Mouse (Mus musculus): ENCODE results near the gene Ttyh2.

Ttyh2 gene

DNA sequence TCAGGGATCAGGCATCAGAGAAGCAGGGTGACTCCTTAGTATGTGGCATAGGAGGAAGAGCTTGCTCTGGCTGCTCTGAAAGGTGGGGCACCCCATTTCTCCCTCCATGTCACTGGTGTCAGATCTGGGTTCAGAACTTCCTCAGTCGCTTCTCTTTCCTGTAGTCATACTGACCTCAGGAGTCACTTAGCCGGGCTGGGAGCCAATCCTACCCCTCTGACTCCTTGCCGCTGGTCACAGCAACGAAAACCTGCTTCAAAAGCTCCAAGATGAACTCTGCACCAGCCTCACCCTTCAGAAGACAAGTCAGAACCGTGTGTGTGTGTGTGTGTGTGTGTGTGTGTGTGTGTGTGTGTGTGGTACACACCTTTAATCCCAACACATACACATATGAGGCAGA, 31.1 kb downstream of the Ttyh2 start:
- DNase-seq (ENCODE audit: low spot score in 2 of 2): no peak

DNA sequence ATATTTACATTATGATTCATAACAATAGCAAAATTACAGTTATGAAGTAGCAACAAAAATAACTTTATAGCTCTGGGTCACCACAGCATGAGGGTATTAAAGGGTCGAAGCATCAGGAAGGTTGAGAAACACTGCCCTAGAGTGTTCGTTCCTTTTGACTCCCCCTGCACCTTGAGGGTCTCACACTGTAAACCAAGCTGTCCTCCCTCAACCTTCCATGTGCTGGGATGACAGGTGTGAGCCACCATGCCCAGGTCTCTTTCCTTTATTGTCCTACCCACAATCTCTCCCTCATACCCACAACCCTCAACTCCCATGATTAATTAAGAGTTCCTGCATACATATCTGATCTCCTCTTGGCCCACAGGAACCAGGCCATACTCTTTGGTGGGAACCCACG, 36.2 kb downstream of the Ttyh2 start:
- DNase-seq (ENCODE audit: low spot score in 2 of 2): no peak

DNA sequence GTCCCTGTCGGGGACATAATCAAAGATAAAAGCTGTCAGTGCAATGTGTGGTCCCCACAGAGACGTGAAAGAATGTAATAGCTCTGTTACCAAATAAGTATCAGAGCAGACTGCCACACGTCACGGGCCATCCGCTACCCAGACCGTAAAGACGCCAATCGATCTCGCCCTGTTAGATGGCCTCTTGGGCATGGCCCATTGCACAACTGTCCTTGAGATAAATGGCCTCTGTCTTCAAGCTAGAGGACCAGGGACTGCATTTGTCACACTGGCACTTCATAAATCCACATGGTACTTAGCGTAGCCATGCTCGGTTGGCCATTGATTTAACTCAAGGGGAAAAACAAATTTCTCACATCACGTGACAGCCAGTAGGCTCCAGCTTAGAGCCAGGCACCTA, 36.6 kb downstream of the Ttyh2 start:
- DNase-seq (ENCODE audit: low spot score in 2 of 2): no peak

- peak in 1 of 2 experiments; percentile 36 for DNase-seq (ENCODE audit: low spot score in 2 of 2)
Measured at GRCm38 (mm10) chr11:114714526-114714925, 39.3 kb downstream of the Ttyh2 start.

DNA sequence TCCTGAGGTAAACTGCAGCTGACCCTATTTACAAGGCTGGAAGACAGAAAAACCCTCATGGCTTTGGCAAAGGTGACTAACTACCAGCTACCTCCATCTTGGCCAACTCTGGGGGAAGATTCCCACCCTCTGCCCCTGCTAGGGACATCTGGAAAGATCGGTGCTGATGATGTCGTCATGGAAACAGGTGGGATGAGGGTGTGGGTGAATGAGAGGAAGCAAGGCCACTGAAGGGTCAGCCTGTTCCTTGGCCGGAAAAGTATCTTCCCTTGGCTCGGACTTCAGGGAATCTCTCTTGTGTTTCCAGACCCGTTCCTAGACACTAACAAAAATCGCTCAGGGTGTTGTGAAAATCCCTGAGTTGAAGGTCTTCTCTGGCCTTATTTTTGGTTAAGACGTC, 40.3 kb downstream of the Ttyh2 start:
- DNase-seq (ENCODE audit: low spot score in 2 of 2): no peak

GRCm38 (mm10) chr11:114720535-114720934, 45.3 kb downstream of the Ttyh2 start:
- no peak for DNase-seq (ENCODE audit: low spot score in 2 of 2)

DNA sequence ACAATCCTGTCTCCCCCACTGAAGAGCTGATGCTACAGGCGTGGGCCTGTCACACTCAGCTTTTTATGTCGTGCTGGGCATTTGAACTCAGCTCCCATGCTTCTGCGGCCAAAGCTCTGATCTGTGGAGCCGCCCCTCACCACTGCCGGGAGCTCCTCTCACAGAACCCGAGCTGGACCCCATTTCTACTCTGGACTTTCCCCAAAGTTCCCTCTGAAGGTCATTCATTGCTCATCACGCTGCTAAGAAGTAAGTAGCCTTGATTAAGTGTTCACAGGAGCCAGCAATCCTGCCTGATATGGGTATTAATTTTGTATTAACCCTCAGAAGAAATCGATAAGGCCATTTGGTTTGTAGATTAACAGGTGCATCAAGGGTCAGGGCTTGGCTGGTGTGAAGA, 47.2 kb downstream of the Ttyh2 start:
- no peak for DNase-seq (ENCODE audit: low spot score in 2 of 2)

DNA sequence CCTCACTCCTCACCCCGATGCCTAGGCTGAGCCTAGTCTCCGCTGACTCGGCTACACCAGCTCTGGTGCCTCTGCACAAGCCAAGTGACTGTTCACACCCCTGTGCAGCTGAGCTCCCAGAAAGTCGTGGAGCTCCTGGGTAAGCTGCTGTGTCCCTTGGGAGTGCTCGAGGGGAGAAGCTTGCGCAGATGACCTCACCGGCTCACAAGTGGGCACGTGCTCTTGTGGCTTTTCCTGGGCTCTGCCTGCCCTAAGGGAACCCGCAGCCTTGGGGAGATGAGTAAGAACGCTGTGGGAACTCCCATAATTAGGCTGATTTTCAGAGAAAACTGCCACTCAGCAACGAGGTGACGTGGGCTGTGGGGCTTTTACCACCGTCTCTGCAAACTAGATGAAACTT, 47.8 kb downstream of the Ttyh2 start:
- DNase-seq (ENCODE audit: low spot score in 2 of 2): no peak

DNA sequence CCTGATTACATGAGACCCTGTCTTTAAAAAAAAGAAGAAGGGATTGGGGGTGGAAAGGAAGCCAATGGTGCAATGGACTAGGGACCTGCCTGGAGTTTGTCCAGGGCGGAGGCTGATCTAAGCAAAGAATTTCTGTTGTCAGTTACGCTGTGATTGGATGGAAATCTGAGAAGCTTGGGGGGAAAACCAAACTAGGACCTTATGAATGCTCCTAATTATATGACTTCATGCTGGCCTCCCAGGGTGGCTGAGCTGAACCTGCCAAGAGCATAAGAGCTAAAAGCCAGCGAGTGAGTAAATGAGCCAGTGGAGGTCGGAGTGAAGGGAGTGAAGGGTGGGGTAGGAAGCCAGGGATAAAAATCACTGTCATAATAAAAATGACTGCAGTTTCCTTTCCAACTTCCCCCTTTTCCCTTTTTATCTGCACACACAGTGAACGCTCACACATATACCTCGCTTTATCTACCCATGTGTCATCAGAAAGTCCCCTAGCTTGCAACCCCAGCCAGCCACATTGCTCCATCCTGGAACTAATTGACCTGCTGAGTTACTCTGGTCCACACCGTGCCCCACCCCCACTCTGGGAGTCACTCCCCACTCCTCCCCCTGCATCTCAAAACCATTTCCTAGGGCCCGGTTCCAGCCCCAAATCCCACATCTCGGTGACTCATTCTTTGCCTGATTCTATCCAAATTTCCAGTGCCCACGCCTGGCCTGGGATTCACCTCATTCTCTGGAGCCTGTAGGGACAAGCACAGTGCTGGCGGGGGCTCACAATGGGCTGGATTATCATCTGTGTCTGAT, 49.8 kb downstream of the Ttyh2 start:
- peak; percentile 53 to 62 for DNase-seq (ENCODE audit: low spot score in 2 of 2)

DNA sequence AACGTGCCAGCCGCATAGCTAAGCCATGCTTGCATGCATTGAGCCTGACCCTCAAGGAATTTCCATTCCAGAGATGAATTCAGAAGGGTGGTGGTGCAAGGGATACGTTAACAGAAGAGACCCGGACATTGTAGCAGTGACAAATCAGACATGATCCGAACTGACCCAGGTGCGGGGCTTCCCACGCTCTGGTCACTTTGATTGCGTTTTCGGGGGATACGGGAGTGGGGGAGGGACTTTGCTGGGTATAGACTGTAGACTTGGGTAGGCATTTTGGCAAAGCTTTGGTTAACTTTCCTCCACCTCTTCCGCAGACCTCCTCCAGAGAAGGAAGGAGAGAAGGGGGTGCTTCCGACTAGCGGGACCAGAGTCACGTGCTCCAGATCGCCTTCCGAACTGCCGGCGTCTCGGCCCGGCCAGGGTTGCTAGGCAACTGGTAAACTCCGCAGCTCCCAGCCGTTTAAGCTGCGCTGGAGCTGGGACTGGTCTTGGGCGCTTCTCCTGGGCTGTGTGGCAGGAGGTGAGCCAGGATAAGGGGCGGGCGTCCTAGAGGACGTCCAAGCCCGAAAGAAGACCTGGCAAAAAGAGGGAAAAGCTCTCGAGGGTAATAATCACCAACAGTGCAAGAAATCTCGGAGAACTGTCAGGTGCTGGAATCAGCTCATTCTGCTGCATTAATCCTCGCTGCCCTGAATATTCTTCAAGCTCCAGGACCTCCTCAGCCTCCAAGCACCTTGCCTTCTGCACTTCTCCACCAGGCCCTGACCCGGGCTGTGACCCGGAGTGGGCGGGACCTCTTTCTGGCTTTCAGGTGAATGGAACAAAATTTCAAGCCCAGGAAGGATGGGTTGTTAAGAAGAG, 52.0 kb downstream of the Ttyh2 start, which contains the start of gene Dnaic2:
Gene Dnaic2, plus strand, starts transcription at position 444 of the 861 bp plus-strand sequence.
- peak; percentile 66 to 71 for DNase-seq (ENCODE audit: low spot score in 2 of 2)

DNA sequence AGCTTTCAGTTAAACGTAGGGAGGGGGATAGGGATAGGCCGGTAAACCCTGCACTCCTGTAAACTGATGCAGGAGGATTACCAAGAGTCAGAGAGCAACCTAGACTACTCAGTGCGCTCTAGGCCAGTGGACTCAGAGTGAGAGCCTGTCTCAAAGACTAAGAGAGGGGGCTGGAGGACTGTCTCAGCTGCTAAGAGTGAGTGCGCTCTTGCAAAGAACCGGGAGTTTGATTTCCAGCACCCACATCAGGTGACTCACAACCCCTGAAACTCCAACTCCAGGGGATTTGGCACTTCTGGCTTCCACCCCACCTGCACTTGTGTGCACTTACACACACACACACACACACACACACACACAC, 52.6 kb downstream of the Ttyh2 start:
- DNase-seq (ENCODE audit: low spot score in 2 of 2): no peak

GRCm38 (mm10) chr11:114728333-114728732, 53.1 kb downstream of the Ttyh2 start:
- no peak for DNase-seq (ENCODE audit: low spot score in 2 of 2)

DNA sequence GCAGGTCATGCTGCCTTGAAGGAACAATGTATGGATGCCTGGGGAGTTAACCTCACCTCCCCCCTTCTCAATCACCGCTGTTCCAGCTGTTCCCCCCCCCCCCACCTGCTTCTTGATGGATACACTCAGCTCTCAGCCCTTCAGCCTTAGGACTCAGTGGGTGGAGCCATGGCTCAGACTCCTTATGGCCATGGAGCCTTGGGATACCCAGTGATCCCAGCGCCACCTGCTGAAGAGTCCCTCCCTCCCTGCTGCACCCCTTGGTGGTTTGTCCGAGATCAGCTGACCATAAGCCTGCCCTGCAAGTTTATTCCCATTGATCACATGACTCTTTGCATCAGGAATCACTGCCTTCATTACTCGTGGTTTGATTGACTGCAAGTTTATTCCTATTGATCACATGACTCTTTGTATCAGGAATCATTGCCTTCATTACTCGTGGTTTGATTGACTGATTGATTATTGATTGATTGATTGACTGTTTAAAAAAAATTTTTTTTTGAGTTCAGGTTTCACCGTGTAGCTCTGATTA, 54.7 kb downstream of the Ttyh2 start:
- DNase-seq (ENCODE audit: low spot score in 2 of 2): no peak

DNA sequence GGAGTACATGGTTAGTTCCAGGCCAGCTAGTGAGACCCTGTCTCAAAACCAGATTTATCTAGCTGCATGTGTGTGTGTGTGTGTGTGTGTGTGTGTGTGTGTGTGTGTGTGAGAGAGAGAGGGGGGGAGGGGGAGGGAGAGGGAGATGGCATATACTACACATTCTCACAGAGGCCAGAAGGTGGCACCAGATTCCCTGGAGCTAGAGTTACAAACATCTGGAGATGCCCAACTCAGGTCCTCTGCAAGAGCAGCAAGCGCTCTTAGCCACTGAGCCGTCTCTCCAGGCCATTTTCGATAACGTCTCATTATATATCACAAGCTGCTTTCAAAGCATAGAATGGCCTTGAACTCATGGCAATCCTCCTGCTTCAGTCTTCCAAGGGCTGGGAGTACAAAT, 56.5 kb downstream of the Ttyh2 start:
- no peak for DNase-seq (ENCODE audit: low spot score in 2 of 2)

DNA sequence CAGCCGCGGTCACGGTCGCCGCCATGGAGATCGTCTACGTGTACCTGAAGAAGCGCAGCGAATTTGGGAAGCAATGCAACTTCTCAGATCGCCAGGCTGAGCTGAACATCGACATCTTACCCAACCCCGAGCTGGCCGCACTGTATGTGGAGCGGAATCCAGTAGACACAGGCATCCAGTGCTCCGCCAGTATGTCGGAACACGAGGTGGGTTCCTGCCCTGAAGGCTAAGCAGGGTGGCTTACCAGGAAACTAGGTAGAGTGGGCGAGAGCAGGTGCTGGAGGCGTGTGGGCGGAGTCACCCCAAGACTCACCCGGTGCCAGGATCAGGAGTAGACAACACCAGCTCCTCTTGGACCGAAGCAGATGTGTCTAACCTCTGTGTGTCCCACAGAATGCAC, 57.7 kb downstream of the Ttyh2 start:
- no peak for DNase-seq (ENCODE audit: low spot score in 2 of 2)

- DNase-seq (ENCODE audit: low spot score in 2 of 2): no peak
Measured at GRCm38 (mm10) chr11:114736111-114736510, 60.9 kb downstream of the Ttyh2 start.

- peak; percentile 41 to 65 for DNase-seq (ENCODE audit: low spot score in 2 of 2)
Measured at GRCm38 (mm10) chr11:114736913-114737624, 61.8 kb downstream of the Ttyh2 start.

DNA sequence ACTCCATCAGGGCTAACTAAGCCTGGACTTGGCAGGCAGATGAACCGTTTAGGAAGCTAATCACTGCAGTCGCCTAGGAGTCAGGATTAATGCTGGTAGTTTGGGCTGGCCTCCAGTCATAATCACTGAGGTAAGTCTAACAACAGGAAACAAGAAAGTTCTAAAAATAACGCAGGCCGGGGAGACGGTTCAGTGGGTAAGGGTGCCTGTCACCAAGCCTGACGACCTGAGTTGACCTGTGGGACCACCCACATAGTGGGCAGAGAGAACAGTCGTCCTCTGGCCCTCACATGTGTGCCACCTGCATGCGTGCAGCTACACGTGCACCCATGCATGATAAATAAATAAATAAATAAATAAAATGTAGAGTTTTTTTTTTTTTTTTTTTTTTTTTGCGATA, 65.4 kb downstream of the Ttyh2 start:
- DNase-seq (ENCODE audit: low spot score in 2 of 2): no peak

DNA sequence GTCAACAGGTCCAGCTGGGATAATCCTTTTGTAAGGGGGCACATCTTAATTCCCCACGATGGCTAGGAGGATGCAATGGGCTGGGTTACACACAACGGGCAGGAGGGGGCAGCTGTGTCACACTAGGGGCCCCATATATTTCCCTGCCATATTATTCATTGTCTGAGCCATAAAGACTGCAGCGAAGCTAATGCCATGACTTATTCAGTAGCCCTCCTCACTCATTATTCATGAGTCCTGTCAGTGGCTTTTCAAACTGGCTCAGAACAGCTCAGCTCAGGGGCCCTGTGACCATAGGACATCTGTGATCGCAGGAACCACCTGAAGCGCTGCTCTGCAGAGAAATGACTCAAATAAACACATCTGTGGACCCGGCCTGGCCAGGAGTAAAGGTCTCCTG, 66.2 kb downstream of the Ttyh2 start:
- no peak for DNase-seq (ENCODE audit: low spot score in 2 of 2)

GRCm38 (mm10) chr11:114745134-114745533, 69.9 kb downstream of the Ttyh2 start:
- peak; percentile 91 to 92 for DNase-seq (ENCODE audit: low spot score in 2 of 2)

GRCm38 (mm10) chr11:114747564-114748138, 72.4 kb downstream of the Ttyh2 start:
- no peak for DNase-seq (ENCODE audit: low spot score in 2 of 2)
